Mouse (Mus musculus) lung, postnatal 0 days (tissue): ENCODE measurements around the gene Gm20388. TPM values are rescaled to one million over a fixed set of nuclear protein-coding genes. Genes with fewer than 3 reads are reported as not detected.

Experiments used
- ATAC-seq: fragments of 200-750 bp; cut with Nextera tagmentation; 2 replicates; pipeline ENCODE4 v1.8.0; 2017; ENCODE audit warnings: moderate library complexity
- DNase-seq: peaks from one replicate; pipeline ENCODE4 v3.0.0-alpha.2; 2016; ENCODE audit warnings: low spot score
- H3K27ac ChIP-seq: fragments of 300-500 bp; sonication (generic); 2 replicates; pipeline ENCODE4 v1.5.1; 2014; ENCODE audit warnings: antibody characterized with exemption, mild to moderate bottlenecking, low read length, mixed read lengths
- H3K27me3 ChIP-seq: fragments of 300-500 bp; sonication (generic); replicated peaks from 2 replicates; pipeline ENCODE4 v1.6.1; 2014; ENCODE audit warnings: low read length, mixed read lengths; ENCODE audit not compliant: insufficient read depth
- H3K36me3 ChIP-seq: fragments of 300-500 bp; sonication (generic); 2 replicates; pipeline ENCODE4 v1.6.1; 2014; ENCODE audit warnings: low read length, mixed read lengths; ENCODE audit not compliant: insufficient read depth
- H3K4me1 ChIP-seq: fragments of 300-500 bp; sonication (generic); 2 replicates; pipeline ENCODE4 v1.6.1; 2014; ENCODE audit warnings: antibody characterized with exemption, low read depth, low read length, mixed read lengths; ENCODE audit not compliant: insufficient read depth
- H3K4me2 ChIP-seq: fragments of 300-500 bp; sonication (generic); replicated peaks from 2 replicates; pipeline ENCODE4 v1.6.1; 2014; ENCODE audit warnings: low read depth, mild to moderate bottlenecking, low read length, moderate library complexity, mixed read lengths
- H3K4me3 ChIP-seq: fragments of 300-500 bp; sonication (generic); 2 replicates; pipeline ENCODE4 v1.5.1; 2014; ENCODE audit warnings: low read depth, low read length
- H3K9ac ChIP-seq: fragments of 300-500 bp; sonication (generic); replicated peaks from 2 replicates; pipeline ENCODE4 v1.6.1; 2014; ENCODE audit warnings: low read depth, mild to moderate bottlenecking
- H3K9me3 ChIP-seq: fragments of 300-500 bp; sonication (generic); 2 replicates; pipeline ENCODE4 v1.6.1; 2016; ENCODE audit warnings: low read length, mixed read lengths
- CTCF ChIP-seq: IDR thresholded peaks from 2 replicates; pipeline ENCODE4 v1.5.1; 2016; ENCODE audit warnings: antibody characterized with exemption, mild to moderate bottlenecking
- EP300 ChIP-seq: IDR thresholded peaks from 2 replicates; pipeline ENCODE4 v1.6.1; 2016; ENCODE audit warnings: antibody characterized with exemption, mild to moderate bottlenecking, control low read depth
- WGBS: fragments of 180-500 bp; shearing (Covaris S2); extraction: QIAGEN DNeasy Blood & Tissue Kit; methylation state at CpG from one replicate; pipeline ENCODE4 v1.1.7; 2014; 5-methylcytosine and 5-hydroxymethylcytosine counted together
- polyA plus RNA-seq: library from polyadenylated mRNA; unstranded; fragments of >200 nt; fragmentation: Nextera tagmentation; extraction: Ambion mirVana; gene quantifications from 2 replicates; pipeline ENCODE4 v1.2.1, GENCODE M21; 2015

Gm20388 gene
- polyA plus RNA-seq, 1 experiment from 2014 or later = not detected

GRCm38 (mm10) chr8:123796758-123797157, 3886.1 kb downstream of the Gm20388 start:
- no peak for DNase-seq
- 31% methylated on average over 4 of the region's 4 CpGs for WGBS
- TF ChIP-seq CTCF (no peak), EP300 (no peak)

DNA sequence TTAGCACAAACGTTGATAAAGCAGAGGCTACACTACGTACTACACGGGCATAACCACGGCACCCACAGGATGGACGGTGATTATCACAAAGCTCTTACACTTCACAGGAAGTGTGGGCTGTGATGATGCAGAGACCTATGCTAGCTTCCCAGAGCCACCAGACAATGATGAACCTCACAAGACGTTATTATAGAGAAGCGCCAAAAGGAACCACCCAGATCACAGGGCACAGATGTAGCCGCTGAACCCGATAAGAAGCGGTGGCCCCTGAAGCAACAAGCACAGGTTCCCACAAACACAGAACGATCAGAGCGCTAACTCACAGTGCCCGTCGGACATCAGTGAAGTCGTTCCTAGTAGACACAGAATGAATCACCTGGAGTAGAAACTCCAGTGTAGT, 3887.3 kb downstream of the Gm20388 start:
- 85% methylated on average over 15 of the region's 15 CpGs for WGBS
- no peak for TF ChIP-seq EP300
- TF ChIP-seq CTCF = no peak

More at GRCm38 (mm10) chr8:123796758-123797157, 3886.1 kb downstream of the Gm20388 start:
- no peak for ATAC-seq
- no peaks in the 10 kb centered on the region for H3K4me1 ChIP-seq
- no peak overlapping the region for H3K27ac ChIP-seq
- no peak overlapping the region for H3K9ac ChIP-seq
- H3K9me3 ChIP-seq = no peaks in the 10 kb centered on the region
- 0 out of 2 replicates have a peak, but pooled peaks cover 4% of the 10 kb centered on the region for H3K27me3 ChIP-seq
- H3K4me3 ChIP-seq = no peak overlapping the region
- H3K36me3 ChIP-seq = no peaks in the 10 kb centered on the region
- no peak overlapping the region for H3K4me2 ChIP-seq

GRCm38 (mm10) chr8:123799434-123799833, 3888.8 kb downstream of the Gm20388 start:
- no peak for DNase-seq
- Histone ChIP-seq H3K27ac (no peak overlapping the region), H3K27me3 (no peaks in the 10 kb centered on the region), H3K4me3 (no peak overlapping the region), H3K4me2 (no peak overlapping the region), H3K4me1 (no peaks in the 10 kb centered on the region), H3K9ac (no peak overlapping the region), H3K9me3 (no peaks in the 10 kb centered on the region), H3K36me3 (no peaks in the 10 kb centered on the region)
- TF ChIP-seq EP300 (no peak), CTCF (no peak)
- no peak for ATAC-seq
- WGBS = 66% methylated on average over 6 of the region's 6 CpGs

More for the DNA sequence above, 3887.3 kb downstream of the Gm20388 start:
- ATAC-seq = no peak
- no peak overlapping the region for H3K27ac ChIP-seq
- H3K4me3 ChIP-seq = no peak overlapping the region
- H3K36me3 ChIP-seq = no peaks in the 10 kb centered on the region
- no peak for DNase-seq
- H3K9ac ChIP-seq = no peak overlapping the region
- no peaks in the 10 kb centered on the region for H3K27me3 ChIP-seq
- H3K4me2 ChIP-seq = no peak overlapping the region
- H3K9me3 ChIP-seq = no peaks in the 10 kb centered on the region
- no peaks in the 10 kb centered on the region for H3K4me1 ChIP-seq

DNA sequence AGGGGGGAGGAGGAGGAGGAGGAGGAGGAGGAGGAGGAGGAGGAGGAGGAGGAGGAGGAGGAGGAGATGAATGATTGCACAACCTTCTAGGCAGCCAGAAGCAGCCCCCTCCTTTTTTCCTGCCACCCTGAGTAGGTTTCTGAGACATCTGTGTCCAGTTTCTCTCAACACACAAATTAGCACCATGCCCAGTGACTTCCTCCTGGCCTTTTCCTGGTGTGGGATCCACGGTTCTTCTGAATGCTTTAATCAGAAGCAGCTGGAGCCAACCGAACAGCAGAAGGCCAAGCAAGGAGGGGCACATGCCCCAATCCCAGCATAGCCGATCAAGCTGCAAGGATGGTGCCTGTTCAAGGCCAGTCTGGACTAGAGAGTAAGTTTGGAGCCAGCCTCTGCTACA, 3889.2 kb downstream of the Gm20388 start:
- Histone ChIP-seq H3K4me3 (no peak overlapping the region), H3K9me3 (no peaks in the 10 kb centered on the region), H3K9ac (no peak overlapping the region), H3K27ac (no peak overlapping the region), H3K4me2 (no peak overlapping the region), H3K36me3 (no peaks in the 10 kb centered on the region), H3K4me1 (no peaks in the 10 kb centered on the region), H3K27me3 (no peaks in the 10 kb centered on the region)
- ATAC-seq (no peak), DNase-seq (no peak)
- 42% methylated on average over 3 of the region's 3 CpGs for WGBS
- TF ChIP-seq CTCF (no peak), EP300 (no peak)

DNA sequence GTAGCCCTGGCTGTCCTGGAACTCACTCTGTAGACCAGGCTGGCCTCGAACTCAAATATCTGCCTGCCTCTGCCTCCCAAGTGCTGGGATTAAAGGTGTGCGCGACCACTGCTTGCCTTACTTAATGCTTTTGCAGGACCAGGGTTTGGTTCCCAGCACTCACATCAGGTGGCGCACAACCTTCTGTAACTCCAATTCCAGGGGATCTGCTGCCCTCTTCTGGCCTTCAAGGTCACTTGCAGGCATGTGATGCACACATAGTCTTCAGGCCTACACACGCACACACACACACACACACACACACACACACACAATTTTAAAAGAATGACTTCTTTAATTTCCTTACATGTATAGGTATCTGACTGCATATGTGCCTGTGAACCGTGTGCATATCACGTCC, 3890.2 kb downstream of the Gm20388 start:
- DNase-seq (no peak), ATAC-seq (no peak)
- Histone ChIP-seq H3K4me3 (no peak overlapping the region), H3K9ac (no peak overlapping the region), H3K9me3 (no peaks in the 10 kb centered on the region), H3K4me1 (no peaks in the 10 kb centered on the region), H3K27me3 (no peaks in the 10 kb centered on the region), H3K4me2 (no peak overlapping the region), H3K27ac (no peak overlapping the region), H3K36me3 (no peaks in the 10 kb centered on the region)
- TF ChIP-seq CTCF = peak; percentile 4; the same call in 1 of the 2 replicates
- TF ChIP-seq EP300 = no peak
- WGBS = 87% methylated on average over 7 of the region's 7 CpGs

DNA sequence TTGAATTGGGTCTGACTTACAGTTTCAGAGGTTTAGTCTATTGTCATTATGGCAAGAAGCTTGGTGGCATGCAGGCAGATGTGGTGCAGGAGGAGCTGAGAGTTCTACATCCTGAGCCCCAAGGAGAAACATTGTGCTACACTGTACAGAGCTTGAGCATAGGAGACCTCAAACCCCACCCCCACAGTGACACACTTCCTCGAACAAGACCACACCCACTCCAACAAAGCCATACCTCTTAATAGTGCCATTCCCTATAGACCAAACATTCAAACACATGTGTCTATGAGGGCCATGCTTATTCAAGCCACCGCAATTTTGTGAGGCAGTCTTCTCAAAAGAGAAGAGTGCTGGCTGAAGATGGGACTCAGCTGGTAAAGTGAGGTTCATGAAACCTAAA, 3890.9 kb downstream of the Gm20388 start:
- H3K9me3 ChIP-seq = no peaks in the 10 kb centered on the region
- H3K4me1 ChIP-seq = no peaks in the 10 kb centered on the region; the same call in 1 of the 2 replicates
- no peak overlapping the region for H3K9ac ChIP-seq
- DNase-seq = no peak
- no peak overlapping the region for H3K4me3 ChIP-seq
- 81% methylated on average over 2 of the region's 2 CpGs for WGBS
- no peak overlapping the region for H3K27ac ChIP-seq
- ATAC-seq = no peak
- TF ChIP-seq EP300 (no peak), CTCF (no peak)
- H3K4me2 ChIP-seq = no peak overlapping the region
- H3K36me3 ChIP-seq = no peaks in the 10 kb centered on the region
- no peaks in the 10 kb centered on the region for H3K27me3 ChIP-seq

DNA sequence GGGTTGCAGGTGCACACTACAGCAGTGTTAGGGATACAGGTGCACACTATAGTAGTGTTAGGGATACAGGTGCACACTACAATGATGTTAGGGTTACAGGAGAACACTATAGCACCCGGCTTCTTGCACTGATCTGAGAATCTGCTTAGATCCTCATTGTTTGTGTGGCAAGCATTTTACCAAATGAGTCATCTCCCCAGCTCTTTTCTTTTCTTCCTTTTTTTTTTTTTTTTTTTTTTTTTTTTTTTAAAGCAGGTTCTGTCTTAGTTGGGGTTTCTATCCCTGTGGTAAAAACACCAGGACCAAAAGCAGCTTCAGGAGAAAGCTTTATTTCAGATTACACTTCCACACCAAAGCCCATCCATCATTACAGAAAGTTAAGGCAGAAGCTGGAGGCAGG, 3893.0 kb downstream of the Gm20388 start:
- TF ChIP-seq EP300 (no peak), CTCF (no peak)
- H3K27ac ChIP-seq = no peak overlapping the region
- no peak overlapping the region for H3K9ac ChIP-seq
- DNase-seq (no peak), ATAC-seq (no peak)
- no peaks in the 10 kb centered on the region for H3K36me3 ChIP-seq
- WGBS = 89% methylated on average over 1 of the region's 1 CpGs
- H3K9me3 ChIP-seq = no peaks in the 10 kb centered on the region
- H3K27me3 ChIP-seq = no peaks in the 10 kb centered on the region
- no peak overlapping the region for H3K4me2 ChIP-seq
- H3K4me1 ChIP-seq = peaks cover 5% of the 10 kb centered on the region; the same call in 1 of the 2 replicates
- no peak overlapping the region for H3K4me3 ChIP-seq
